Mouse (Mus musculus): Measurements from ENCODE around the gene Mtif2. TPM values are rescaled to one million over a fixed set of nuclear protein-coding genes. Genes with fewer than 3 reads are reported as not detected.

The Mtif2 gene
- polyA plus RNA-seq (2012; rRNA removed), result 2.7 and 3.4 TPM in 2 replicates

DNA sequence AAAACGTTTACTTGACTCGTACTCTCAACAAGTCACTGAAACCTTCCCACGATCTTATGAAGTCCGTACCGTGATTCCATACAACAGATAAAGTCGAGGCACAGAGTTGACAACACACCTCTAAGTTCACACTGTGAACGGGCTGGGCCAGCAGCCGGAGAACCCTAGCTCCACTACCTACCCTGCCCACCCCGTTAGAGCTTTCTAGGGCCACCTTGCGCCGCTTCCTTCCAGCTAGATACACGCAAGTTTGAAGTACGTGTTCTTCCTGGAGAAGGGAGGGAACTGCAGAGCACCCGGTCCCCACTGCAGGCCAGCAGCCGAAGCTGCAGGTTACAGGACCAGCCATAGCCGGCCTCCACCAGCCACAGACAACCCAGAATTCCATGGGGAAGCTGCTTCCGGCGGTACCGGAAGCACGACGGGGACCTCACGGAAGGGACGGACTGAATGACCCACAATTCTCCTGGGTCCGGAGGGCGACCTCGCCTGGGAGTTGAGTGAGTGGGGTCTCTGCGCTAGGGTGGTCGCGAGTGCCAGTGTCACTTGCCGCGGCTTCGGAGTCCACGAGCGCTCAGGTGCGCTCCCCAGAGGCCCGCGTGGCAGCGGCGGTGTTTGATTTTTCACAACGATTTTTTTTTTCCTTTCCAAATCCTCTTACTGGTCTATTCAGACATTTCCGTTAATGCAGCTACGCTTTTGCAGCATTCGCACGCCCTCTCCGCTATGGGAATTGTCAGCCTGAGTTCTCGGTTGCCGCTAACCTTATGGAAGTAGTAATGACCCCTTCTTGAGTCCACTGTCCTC lies at the start of gene Mtif2:
Gene Mtif2 (plus strand): TSS at position 421 of the 807 bp plus-strand sequence.
- H3K4me3 ChIP-seq (ENCODE audit: low read depth, low read length), result peak within 1 kb of the TSS; percentile 81
- H3K27ac ChIP-seq (ENCODE audit: insufficient read depth, low read depth, low read length), result peak within 1 kb of the TSS; percentile 25
- 3% methylated on average over 47 of the region's 47 CpGs for WGBS
- H3K4me1 ChIP-seq (ENCODE audit: control insufficient read depth, insufficient read depth, insufficient read length, low read length), result peaks cover 3% of the 10 kb centered on the region; the same call in 1 of the 2 replicates
- H3K27me3 ChIP-seq (ENCODE audit: control insufficient read depth, insufficient read depth, low read length), result no peaks in the 10 kb centered on the region
- H3K36me3 ChIP-seq (ENCODE audit: control insufficient read depth, insufficient read depth, low read length), result peaks cover 12% of the 10 kb centered on the region
- TF ChIP-seq POLR2A (IDR thresholded peaks at IDR 0.05; ENCODE audit: low read depth, low read length) (peak; percentile 79), CTCF (IDR thresholded peaks at IDR 0.05; ENCODE audit: extremely low read depth, insufficient read length, insufficient replicate concordance, low read depth, low read length) (no peak)

DNA sequence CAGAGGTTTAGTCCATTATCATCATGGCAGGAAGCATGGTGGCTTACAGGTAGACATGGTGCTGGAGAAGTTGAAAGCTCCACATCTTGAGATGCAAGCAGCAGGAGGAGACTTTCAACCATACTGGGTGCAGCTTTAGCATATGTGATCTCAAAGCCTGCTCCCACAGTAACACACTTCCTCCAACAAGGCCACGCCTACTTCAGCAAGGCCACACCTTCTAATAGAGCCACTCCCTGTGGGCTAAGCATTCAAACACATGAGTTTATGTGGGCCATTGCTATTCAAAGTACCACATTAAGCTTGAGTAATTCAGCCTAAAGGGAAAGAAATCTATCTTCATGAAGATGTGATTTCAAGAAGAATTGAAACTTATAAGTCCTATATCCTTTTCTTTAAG lies 33.1 kb upstream of the Mtif2 start:
- H3K27me3 ChIP-seq (ENCODE audit: control insufficient read depth, insufficient read depth, low read length), result no peaks in the 10 kb centered on the region
- no peaks in the 10 kb centered on the region for H3K36me3 ChIP-seq (ENCODE audit: control insufficient read depth, insufficient read depth, low read length)
- no peaks in the 10 kb centered on the region for H3K4me1 ChIP-seq (ENCODE audit: control insufficient read depth, insufficient read depth, insufficient read length, low read length)
- no peak for TF ChIP-seq POLR2A (IDR thresholded peaks at IDR 0.05; ENCODE audit: low read depth, low read length)
- TF ChIP-seq CTCF (IDR thresholded peaks at IDR 0.05; ENCODE audit: extremely low read depth, insufficient read length, insufficient replicate concordance, low read depth, low read length), result no peak
- 81% methylated on average over 1 of the region's 1 CpGs for WGBS
- no peak overlapping the region for H3K27ac ChIP-seq (ENCODE audit: insufficient read depth, low read depth, low read length)
- H3K4me3 ChIP-seq (ENCODE audit: low read depth, low read length), result no peak overlapping the region

DNA sequence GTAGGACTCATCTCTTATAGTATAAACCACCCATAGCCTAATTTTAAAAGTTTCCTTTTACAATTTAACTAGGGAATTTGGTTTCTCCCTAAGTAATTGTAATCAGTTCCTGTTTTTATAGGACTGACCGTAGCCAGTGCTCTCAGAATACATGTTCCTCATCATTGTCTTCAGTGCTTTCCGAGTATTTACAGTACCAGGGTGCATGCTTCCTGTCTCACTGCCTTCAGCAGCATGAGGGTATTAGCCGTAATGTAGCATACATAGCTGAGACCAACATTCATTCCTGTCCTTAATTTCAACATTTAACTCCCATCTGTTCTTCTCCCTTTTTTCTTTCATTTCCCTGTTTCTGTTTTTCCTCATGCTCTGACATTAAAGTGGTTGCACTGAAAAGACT lies 29.2 kb upstream of the Mtif2 start:
- H3K36me3 ChIP-seq (ENCODE audit: control insufficient read depth, insufficient read depth, low read length), result peaks cover 2% of the 10 kb centered on the region; the same call in 1 of the 2 replicates
- WGBS, result 74% methylated on average over 3 of the region's 3 CpGs
- no peaks in the 10 kb centered on the region for H3K4me1 ChIP-seq (ENCODE audit: control insufficient read depth, insufficient read depth, insufficient read length, low read length)
- TF ChIP-seq CTCF (IDR thresholded peaks at IDR 0.05; ENCODE audit: extremely low read depth, insufficient read length, insufficient replicate concordance, low read depth, low read length), result no peak
- no peak for TF ChIP-seq POLR2A (IDR thresholded peaks at IDR 0.05; ENCODE audit: low read depth, low read length)
- no peak overlapping the region for H3K4me3 ChIP-seq (ENCODE audit: low read depth, low read length)
- H3K27ac ChIP-seq (ENCODE audit: insufficient read depth, low read depth, low read length), result no peak overlapping the region
- H3K27me3 ChIP-seq (ENCODE audit: control insufficient read depth, insufficient read depth, low read length), result no peaks in the 10 kb centered on the region

DNA sequence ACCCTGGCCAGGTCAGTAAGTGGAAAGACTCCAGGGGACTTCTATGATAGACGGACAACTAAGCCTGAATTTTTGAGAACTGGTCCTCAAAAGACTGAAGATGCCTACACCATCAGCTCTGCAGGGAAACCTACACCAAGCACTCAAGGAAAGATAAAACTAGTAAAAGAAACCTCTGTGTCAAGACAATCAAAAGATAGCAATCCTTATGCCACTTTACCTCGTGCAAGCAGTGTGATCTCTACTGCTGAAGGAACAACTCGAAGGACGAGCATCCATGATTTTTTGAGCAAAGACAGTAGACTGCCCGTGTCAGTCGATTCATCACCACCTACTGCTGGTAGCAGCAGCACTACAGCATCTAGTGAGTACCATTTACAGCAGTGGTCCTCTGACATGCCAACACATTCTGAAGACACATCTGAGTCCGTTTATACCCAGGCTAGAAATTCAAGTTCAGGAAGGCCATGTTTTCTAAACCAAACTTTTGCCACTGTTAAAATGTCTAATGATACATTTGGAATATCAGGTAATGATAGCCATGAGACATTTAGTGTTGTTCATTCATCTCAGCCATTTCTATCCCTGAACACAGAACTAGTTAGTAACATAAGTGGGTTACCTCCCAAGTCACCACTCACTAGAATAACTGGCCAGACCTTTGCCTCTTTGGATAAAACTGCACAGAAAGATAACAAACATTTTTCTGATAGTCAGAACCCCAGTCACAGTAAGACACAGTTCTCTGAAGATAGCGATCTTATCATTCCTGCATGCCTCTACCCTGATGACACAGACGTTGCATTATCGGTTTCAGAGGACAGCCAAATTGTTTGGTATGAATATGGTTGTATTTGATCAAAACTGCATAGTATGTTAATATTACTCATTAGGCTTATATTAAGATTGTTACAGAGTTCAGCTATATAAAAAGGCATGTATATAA lies 22.0 kb upstream of the Mtif2 start:
- Histone ChIP-seq H3K36me3 (ENCODE audit: control insufficient read depth, insufficient read depth, low read length) (peaks cover 2% of the 10 kb centered on the region; the same call in 1 of the 2 replicates), H3K27ac (ENCODE audit: insufficient read depth, low read depth, low read length) (no peak overlapping the region), H3K27me3 (ENCODE audit: control insufficient read depth, insufficient read depth, low read length) (no peaks in the 10 kb centered on the region), H3K4me3 (ENCODE audit: low read depth, low read length) (no peak overlapping the region), H3K4me1 (ENCODE audit: control insufficient read depth, insufficient read depth, insufficient read length, low read length) (no peaks in the 10 kb centered on the region)
- no peak for TF ChIP-seq POLR2A (IDR thresholded peaks at IDR 0.05; ENCODE audit: low read depth, low read length)
- no peak for TF ChIP-seq CTCF (IDR thresholded peaks at IDR 0.05; ENCODE audit: extremely low read depth, insufficient read length, insufficient replicate concordance, low read depth, low read length)
- 79% methylated on average over 10 of the region's 10 CpGs for WGBS

DNA sequence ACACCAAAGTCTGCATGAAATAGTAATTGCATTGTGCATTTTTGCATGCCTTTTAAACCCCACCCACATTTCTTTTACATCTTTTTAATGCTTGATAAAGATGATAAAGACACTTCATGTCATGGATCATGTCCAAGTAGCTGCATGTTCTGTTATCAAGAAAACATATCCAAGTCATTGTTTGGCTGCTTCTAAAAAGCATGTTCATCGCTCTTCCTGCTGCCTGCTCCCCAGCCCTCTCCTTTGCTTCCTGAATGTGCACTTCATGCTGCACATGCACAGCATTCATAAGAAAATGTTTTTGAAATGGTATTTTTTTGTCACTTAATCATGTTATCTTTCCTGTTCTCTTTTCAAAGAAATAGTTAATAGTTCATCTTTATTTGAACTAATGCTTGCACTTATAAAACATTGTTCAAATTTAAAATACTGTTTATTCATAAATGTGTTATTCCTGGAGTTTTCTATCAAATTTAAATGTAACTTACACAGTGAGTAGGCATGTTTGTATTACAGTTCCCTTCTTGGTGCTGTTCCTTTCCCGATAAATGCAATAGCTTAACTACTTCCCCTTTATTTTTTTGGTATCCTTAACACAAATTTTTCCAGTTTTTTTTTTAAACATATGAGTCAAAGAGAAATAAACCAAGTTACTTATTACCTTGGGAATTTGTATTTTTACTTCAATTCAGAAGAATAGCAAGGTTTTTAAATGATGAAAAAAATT lies 21.1 kb upstream of the Mtif2 start:
- TF ChIP-seq POLR2A (IDR thresholded peaks at IDR 0.05; ENCODE audit: low read depth, low read length) (no peak), CTCF (IDR thresholded peaks at IDR 0.05; ENCODE audit: extremely low read depth, insufficient read length, insufficient replicate concordance, low read depth, low read length) (no peak)
- H3K27me3 ChIP-seq (ENCODE audit: control insufficient read depth, insufficient read depth, low read length), result no peaks in the 10 kb centered on the region
- no peaks in the 10 kb centered on the region for H3K36me3 ChIP-seq (ENCODE audit: control insufficient read depth, insufficient read depth, low read length)
- no peak overlapping the region for H3K27ac ChIP-seq (ENCODE audit: insufficient read depth, low read depth, low read length)
- H3K4me3 ChIP-seq (ENCODE audit: low read depth, low read length), result no peak overlapping the region
- 83% methylated on average over 2 of the region's 2 CpGs for WGBS
- H3K4me1 ChIP-seq (ENCODE audit: control insufficient read depth, insufficient read depth, insufficient read length, low read length), result no peaks in the 10 kb centered on the region

DNA sequence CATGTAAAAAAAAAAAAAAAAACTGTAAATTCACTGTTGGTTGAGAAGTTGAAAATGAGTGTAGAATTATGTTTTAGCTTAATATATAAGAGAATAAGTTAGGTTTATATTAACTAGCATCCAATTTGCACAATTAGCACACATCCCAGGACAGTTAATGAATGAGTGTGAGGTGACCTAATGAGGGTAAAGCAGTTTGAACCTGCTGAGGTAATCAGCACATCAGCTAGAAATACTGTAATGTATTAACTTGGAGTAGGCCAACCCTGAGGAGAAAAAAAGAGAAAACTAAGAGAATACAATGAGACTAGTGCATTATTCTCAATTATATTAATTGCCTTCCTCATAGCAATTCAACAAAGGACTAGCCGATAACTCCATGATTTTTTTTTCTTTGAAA lies 16.8 kb upstream of the Mtif2 start:
- Histone ChIP-seq H3K27me3 (ENCODE audit: control insufficient read depth, insufficient read depth, low read length) (no peaks in the 10 kb centered on the region), H3K4me1 (ENCODE audit: control insufficient read depth, insufficient read depth, insufficient read length, low read length) (no peaks in the 10 kb centered on the region), H3K36me3 (ENCODE audit: control insufficient read depth, insufficient read depth, low read length) (peaks cover 10% of the 10 kb centered on the region), H3K27ac (ENCODE audit: insufficient read depth, low read depth, low read length) (no peak overlapping the region), H3K4me3 (ENCODE audit: low read depth, low read length) (no peak overlapping the region)
- 98% methylated on average over 1 of the region's 1 CpGs for whole genome bisulfite sequencing
- TF ChIP-seq POLR2A (IDR thresholded peaks at IDR 0.05; ENCODE audit: low read depth, low read length), result no peak
- no peak for TF ChIP-seq CTCF (IDR thresholded peaks at IDR 0.05; ENCODE audit: extremely low read depth, insufficient read length, insufficient replicate concordance, low read depth, low read length)
